Mouse (Mus musculus): ENCODE measurements around the gene Sppl2b.
"Not testable (repeated sequence)": the region's sequence is repeated elsewhere in the genome, so short reads cannot be mapped to it uniquely, and the experiment has no call there.

The Sppl2b gene

DNA sequence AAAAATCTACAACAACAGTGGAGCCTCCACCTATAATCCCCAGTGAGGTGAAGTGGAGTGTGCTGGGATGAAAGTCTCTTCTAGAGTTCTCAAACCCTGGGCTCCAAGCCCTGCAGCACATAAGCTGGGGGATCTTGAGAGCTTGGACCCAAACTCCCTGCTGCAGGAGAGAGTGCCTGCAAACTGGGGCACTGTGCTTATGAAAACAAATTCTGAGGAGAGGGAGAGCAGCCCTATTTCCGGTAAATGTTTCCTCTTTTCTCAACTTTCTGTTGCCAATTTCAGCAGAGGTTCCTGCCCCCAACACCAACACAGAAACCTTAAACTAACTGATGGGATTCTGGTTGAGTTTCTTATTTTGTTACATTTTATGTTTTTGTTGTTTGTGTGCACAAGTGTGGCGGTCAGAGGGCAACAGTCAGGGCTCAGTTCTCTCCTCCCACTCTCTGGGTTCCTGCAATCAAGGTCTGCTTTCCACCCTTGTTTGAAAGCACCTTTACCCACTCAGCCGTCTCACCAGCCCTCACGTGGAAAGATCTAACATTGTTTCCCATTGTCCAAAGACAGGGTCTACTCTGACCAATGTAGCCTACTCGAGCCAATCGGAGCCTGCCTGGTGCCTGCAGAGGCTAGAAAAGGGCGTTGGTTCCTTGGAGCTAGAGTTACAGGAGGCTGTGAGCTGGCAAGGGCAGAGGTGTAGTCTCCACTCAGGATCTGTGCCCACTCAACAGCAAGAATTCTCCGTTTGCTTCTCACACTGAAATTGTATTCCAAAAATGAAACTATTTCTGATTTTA lies 31.0 kb upstream of the Sppl2b start:
- DNase-seq (ENCODE audit: low spot score): no peak

DNA sequence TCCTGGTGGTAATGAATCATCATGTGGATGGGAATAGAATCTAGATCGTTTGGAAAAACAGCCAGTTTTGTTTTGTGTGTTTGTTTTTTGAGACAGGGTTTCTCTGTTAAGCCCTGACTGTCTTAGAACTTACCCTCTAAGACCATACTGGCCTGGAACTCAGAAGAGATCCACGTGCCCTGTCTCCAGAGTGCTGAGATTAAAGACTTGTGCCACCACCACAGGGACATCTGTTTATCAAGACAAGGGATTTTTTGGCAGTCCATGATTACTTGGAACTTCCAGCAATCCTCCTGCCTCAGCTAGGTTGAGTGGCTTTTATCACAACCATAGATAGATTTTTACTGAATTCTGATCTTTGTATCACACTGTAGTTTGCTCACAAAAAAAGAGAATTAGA lies 30.2 kb upstream of the Sppl2b start:
- no peak for DNase-seq (ENCODE audit: low spot score)

DNA sequence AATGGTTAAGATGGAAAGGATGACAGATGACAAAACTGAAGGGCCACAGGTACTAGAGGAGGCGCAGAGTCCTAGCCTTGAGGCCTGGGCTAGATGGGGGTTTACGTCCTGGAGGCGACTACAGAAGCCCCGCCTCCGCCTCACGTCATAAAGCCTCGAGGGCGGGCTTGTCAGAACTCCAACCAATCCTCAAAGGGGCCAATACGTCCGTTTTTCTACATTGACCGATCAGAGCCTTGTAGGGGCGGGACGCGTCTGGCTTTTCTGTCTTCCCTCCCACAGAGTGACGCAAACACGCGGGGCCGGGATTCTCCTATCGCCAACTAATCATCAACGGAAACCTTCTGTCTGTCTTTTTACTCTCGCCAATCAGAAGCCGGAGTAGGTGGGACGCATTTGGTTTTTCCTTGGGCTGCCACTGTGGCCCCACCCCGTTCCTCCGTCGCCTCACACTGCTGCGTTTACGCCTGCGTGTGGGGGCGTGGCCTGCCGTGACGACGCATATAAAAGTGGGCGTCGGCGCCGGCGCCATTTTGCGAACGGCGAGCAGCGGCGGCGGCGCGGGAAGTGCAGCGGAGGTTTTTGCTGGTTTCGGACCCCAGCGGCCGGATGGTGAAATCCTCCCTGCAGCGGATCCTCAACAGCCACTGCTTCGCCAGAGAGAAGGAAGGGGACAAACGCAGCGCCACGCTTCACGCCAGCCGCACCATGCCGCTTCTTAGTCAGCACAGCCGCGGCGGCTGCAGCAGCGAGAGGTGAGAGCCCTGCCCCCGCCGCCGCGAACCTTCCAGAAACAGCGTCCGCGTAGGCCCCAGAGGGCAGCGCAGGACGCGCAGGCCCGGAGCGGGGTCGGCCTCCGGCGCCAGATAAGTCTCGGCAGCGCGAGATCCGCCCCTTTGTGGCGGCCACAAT lies 28.7 kb upstream of the Sppl2b start, which contains the start of gene Oaz1:
Oaz1 (plus strand) TSS at position 506 of the 912 bp plus-strand sequence.
- DNase-seq (ENCODE audit: low spot score): peak; percentile 100

DNA sequence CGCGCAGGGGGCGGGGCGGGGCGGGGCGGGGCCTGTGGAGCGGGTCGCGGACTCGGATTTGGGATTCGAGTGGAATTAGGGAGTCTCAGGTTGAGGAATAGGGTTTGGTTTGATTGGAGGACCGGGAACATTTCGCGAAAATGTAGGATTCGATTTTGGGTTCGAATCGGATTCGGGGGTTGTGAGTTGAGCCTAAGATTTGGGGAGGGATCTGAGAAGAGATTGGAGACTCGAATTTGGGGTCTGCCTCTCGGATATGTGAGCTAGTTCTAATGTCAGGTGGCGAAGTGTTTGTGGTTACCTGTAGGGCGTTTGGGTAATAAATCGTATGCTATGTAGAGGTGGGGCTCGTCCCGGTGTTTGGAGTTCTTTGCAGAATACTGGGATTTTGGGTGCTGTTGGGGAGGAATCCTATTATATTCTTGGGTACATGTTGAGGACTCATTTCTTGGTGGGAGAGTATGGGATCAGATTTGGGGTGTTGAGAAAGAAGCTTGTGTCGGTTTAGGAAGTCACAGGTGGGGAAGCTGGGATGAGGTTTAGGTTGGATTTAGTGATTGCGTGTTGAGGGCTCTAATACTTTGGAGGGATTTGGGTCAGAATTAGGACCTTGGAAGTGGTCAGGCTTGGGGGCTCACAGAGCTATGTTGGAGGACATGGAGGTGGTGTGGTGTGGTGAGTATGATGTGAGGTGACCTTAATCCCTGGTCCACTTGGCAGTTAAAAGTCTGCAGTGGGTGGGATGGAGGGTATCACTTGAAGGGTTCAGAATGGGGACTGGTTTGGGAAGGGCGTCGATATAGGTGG lies 27.8 kb upstream of the Sppl2b start:
- no peak for DNase-seq (ENCODE audit: low spot score)

DNA sequence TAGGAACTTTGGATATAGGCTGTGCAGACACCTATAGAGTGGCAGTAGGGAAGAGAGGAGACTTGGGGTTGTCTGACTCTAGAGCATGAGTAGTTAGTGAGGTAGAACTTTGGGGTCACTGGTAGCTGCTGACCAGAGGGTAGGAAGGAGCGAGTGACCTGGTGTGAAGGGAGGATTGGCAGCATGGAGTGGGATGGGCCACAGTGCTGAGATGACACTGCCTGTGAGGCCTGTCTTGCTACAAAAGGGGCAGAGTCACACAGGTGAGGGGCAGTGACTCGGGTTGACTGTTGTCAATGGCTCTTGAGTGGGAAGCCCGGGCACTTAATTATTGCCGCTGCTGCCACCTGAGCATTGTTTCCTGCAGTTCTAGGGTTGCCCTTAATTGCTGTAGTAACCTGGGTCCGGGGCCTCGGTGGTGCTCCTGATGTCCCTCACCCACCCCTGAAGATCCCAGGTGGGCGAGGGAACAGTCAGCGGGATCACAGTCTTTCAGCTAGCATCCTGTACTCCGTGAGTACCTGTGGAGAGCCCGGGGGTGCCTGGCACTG lies 27.1 kb upstream of the Sppl2b start:
- DNase-seq (ENCODE audit: low spot score): no peak

DNA sequence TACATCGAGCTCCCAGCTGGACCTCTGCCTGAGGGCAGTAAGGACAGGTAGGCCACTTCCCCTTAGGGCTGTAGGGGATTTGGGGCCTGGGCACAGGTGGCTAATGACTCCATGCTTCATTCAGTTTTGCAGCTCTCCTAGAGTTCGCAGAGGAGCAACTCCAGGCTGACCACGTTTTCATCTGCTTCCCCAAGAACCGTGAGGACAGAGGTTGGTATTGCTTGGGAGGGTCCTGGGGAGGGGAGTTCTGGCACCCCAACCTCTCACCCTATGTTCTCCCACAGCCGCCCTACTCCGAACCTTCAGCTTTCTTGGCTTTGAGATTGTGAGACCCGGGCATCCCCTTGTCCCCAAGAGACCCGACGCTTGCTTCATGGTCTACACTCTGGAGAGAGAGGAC lies 26.5 kb upstream of the Sppl2b start:
- DNase-seq (ENCODE audit: low spot score): not testable (repeated sequence)

DNA sequence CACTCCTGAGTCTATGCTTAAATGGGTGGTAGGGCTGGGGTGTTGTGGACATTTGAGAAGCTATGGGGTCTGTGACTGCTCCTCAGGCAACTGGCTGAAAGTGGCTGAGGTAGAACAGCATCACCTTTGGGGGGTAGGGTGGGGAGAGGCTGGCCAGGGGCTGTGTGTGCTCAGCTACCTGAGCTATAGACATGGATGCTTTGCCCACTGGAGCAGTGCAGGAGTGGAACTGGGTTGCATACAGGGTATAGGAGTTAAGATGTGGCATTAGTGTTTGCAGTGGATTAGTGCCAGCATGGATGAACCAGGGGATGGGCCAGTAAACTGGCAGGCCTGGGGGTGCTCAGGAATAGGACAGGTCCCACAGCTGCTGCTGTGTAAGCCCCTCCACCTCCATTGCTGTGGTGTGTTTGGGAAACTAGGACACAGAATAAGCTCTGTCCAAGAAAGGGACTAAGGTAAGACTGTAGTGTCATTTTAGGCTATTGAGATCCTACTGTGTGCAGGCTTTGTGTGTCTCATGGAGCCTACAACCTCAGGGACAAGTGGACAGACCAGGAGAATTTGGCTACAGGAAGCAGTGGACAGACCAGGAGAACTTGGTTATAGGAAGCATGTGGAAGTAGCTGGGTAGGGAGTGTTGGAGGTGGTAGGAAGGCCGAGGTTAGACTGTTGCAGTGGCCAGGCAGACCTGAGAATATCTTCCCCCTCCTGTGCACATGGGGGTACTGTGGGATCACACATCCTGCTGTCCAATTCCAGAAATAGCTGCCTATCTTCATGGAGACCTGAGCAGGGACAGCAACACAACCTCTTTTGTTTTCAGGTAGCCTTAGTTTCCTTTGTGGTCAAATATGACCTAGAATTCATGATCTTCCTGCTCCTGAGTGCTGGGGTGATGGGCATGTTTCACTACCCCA lies 25.5 kb upstream of the Sppl2b start:
- no peak for DNase-seq (ENCODE audit: low spot score)

DNA sequence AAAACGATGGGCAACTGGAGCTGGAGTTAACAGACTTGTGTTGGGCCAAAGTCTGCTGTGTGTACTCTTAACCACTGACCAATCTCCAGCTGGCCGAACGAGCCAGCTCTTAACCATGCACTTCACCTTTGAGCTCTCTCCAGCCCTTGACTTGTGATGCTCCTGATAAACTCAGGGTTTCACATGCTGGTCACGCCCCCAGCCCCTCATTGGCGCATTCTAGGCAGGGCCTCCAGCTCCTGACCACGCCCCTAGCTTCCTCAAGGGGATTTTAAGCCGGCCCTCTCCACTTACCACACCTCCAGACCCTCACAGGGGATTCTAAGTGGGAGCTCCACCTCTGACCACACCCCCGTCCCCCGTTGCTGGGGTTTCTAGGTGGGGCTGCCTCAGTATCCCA lies 23.9 kb upstream of the Sppl2b start:
- no peak for DNase-seq (ENCODE audit: low spot score)

DNA sequence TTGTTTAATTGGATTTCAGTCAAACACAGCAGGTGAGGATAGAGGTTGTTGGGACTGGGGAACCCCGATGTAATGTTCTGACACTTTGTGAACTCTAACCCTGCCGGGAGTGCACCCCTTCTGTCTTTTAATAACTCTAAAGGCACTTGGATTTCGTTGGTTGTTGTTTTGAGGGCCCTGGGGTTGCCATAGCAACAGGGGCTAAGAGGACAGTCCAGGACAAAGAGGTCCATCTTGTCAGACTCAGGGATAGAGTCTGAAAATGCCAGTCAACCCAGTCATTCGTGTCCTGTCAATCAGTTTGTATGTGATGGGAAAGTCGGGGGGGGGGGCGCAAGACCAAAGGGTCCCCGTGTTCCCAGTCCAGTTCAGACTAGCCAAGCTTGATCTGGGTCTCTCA lies 22.3 kb upstream of the Sppl2b start:
- DNase-seq (ENCODE audit: low spot score): no peak

DNA sequence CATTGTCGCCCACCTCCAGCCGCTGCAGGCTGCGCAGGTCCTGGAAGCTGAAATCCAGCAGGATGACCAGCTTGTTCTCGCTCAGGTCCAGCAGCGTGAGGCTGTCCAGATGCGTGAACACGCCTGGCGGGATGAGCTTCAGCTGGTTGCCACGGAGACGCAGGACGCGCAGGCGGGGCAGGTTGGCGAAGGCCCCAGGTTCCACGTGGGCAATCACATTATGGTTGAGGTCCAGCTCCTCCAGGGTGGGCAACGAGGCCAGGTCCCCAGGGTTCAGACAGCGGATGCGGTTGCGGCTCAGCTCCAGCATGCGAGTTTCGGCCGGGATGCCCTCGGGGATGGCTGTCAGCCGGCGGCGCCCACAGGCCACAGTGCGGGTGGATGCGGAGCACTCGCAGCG lies 19.5 kb upstream of the Sppl2b start:
- DNase-seq (ENCODE audit: low spot score): no peak

DNA sequence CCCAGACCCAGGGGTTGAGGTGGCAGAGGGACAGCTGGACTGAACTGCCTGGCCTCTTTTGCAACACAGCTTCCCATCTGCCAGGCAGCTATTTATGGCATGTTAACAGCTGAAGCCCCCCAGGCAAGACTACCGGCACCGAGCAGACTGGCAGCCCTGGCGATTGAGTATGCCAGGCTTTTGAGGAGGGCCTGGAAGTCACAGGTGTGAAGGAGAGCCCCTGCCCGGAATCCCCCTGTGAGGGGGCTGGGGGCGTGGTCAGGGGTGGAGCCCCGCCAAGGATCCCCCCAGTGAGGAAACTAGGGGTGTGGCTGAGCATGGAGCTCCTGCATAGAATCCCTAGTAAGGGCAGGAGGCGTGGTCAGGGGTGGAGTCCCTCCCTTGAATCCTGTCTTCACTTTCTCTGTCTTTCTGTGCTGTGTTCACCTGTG lies 18.1 kb upstream of the Sppl2b start:
- no peak for DNase-seq (ENCODE audit: low spot score)

DNA sequence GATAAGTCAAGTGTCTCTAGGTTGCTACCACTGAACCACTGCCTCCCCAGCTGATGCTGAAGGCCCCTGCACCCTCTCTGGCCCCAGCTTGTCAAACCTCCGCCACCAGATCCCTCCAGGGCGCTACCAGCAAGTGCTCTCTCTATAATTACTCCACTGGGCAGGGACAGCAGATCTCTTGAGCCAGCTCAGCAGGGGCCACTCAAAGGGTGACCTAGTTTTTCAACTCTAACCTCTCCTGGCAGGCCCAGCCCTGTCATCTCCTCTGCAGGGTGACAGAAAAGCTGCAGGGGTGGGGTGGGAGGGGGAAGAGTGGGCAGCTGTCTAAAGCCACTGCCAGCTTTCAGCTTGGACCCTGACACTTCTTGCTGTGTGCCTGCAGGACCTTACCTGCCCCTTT lies 17.2 kb upstream of the Sppl2b start:
- DNase-seq (ENCODE audit: low spot score): no peak

DNA sequence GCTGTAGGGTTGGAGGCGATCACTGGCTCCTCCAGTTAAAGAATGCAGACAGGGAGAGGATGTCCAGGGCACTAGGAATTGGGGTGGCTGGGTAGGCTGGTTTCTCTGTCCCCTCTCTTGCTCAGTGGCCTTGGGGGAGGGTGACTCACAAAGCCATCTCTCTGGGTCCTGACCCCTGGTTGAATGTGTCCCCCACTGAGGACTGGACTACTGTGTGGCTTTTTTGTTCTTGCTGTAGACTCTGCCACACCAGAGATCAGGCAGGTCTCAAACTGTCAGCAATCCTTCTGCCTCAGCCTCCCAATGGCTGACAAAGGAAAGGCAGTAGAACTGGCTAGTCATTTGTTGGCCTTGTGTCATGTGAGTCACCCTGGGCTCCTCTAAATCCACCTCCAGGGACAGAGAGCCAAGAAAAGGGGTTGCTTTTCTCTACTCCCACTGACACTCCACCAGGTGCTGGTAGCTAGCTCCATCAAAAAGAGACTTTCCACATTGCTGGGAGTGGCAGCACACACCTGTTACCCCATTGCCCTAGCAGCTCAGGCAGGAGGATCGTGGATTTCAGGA lies 16.6 kb upstream of the Sppl2b start:
- no peak for DNase-seq (ENCODE audit: low spot score)

DNA sequence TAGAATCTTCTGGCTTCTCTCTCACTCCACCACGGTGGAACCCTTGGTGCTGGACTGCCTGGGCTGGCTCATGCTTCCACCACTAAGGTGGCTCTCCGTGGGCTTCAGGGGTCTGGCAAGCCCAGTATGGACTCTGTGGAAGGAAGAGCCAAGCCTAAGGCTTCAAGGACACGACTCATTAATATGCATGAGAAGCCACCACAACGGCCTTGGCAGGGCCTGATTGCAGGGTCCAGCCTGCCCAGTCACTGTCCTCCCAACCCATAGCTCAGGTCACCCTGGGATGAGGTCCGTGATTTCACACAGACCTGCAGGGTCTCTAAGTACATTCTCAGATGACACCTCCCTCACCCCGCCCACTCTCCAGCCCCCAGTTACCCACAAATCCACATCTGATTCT lies 15.2 kb upstream of the Sppl2b start:
- no peak for DNase-seq (ENCODE audit: low spot score)

DNA sequence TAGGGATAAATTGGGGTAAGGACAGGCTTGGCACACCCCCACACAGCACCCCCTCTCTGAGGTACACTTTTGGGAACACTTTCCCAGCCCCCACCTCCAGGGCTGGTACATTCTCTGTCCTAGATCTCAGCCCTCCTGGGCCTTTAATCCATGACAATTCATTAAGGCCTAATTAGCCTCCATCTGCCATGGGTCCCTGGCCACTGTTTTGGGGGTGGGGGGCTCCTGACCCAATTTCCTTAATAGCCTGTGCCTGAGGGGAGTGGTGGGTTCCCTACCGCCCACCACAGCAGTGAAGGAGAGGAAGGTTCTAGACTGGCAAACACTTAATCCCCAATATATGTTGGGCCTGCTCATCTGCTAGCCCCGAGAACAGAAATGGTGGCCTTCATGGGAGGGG lies 13.4 kb upstream of the Sppl2b start:
- no peak for DNase-seq (ENCODE audit: low spot score)

DNA sequence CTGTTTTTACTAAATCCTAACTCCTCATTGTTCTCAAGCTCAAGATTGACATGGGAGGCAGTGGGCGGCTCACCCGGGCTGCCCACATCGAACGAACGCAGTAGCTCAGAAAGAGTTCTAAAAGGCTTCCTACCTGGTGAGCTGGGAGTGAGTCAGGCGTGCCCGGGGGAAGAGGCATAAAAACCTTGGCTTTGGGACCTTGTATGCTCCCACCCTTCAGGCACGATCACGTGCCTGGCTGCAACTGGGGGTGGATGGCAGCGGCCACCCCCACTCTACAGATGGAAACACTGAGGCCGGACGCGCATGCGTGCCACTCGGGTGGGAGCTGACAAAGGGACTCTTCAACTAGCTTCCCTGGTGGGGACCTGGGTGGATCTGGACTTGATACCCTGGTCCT lies 12.7 kb upstream of the Sppl2b start:
- no peak for DNase-seq (ENCODE audit: low spot score)

DNA sequence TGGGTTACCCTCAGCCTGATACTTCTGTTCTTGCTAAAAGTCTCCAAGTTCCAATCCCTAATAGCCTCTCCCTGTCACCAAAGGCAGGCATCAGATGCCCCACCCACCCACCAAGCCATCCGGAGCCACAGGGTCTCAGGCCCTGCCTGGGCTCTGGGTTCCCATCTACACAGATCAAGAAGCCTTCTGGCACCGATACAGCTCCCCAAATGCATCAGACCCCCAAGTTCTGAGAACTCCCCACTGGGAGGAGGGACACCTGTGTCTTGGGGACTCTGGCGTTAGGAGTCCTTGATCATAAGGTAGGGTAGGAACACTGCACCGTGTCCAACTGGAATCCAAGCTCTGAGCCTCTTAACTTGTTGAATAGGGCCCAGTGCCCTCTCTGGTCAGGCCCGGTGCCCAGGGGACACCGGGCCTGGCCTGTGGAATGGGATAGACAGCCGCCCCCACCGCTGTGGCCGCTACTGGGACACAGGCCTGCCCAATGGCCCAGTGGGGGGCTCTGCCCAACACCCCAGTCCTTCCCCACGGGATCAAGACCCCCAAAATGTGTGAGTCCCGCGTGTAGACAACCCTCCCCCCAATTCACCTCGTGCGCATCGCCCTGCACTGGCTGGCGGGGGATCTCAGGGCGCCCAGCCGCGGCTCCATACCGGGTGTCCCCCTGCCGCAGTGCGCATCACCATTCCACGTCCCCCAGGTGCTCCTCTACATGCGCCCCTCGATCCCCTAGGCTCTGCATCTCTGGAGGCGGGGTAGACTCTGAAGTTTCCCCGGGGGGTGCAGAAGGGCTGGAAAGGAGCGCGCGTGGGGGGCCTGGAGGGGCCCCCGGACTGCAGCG lies 11.8 kb upstream of the Sppl2b start:
- DNase-seq (ENCODE audit: low spot score): no peak

DNA sequence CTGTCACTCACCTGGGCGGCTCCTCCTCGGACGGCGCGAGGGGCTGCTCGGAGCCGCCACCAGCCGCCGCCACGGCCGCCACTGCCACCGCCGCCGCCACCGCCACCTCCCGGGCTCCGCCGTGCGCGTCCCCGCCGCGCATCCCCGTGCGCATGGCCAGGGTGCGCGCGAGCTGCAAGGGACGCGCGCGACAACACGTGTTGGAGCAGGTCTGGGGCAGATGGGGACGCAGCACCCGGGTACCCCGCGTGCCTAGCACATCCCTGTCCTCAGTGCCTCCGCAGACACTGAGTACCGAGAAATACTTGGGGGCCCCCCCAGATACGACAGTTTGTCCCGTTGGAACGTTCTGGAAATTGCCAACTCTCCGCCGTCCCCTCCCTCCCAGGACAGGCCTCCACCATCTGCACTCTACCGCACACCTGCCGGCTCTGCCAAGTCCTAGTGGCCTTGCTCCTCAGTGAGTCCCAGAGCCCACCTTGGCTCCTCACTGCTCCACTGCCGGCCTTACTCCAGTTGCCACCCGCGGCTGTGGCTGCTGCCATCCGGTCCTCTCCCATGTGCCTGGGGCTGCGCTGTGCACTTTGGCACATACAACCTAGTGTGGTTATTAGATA lies 11.0 kb upstream of the Sppl2b start, which contains the start of gene Lingo3:
Lingo3 (minus strand) TSS at position 109 of the 617 bp plus-strand sequence.
- DNase-seq (ENCODE audit: low spot score): peak; percentile 60

DNA sequence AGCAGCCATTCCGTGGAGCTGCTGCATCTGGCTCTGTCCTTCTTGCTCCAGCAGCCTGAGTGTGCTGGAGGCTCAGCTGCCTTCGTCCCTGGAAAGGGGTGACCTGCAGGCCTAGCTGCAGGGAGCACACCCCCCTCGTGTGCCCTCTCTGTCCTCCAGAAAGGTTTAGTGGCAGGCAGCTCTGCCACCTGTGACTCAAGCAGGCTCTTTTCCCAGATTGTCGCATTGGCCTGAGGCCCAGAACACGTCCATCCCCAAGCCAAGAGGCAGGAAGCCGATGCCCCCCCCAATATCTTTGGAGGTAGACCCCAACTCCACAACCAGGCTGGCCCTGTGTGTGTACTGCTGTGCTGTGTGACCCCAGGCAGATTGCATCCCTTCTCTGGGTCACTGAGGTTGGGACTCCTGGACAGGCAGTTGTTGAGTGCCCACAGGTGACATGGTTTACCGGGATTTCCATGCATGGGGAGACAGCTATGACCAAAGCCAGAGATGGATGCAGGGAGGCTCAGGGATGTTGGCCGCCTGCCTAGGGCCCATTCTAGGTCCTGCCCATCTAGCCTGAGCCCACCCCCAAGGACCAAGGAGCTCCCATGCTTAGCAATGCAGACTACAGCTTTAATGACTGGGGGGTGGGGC lies 9.9 kb upstream of the Sppl2b start:
- no peak for DNase-seq (ENCODE audit: low spot score)

All from layer of hippocampus, adult 11-12 months (tissue).